Mouse (Mus musculus): ENCODE data around the gene Capn10.

DNA sequence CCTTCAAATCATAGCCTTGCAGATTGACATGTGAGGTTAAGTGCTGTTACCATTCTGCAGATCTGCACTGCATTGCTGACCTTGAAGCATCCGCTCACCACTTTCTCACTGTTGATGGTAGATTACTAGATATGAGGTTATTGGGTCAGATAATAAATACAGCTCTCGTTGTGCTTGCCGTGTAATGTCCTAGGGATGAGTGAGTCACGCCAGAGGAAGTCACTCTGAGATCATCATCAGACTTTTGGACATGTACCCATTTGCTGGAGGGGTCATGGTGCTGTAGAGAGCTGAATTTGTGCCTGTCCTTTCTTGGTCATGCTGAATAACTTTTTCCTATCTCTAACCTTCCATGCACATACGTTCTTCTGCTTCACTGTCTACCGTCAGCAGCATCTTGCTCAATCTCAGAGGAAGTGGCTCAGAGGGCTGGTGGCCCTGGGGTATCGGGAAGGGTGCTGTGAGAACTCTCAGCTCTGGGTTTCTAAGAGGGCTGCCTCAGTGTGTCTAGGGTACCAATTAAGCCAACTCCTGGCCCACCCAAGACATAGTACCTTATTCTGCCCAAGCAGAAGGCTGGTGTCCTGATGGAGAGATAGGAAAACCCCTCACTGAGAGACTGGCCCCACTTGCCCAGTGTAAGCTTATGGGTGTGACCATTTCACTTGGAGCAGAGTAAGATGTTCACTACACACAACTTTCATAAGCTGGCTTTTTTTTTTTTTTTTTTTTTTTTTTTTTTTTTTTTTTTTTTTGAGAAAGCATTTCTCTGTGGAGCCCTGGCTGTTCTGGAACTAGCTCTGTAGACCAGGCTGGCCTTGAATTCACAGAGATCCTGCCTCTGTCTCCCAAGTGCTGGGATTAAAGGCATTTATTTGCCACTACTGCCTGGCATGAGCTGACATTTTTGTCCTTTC, 38.0 kb downstream of the Capn10 start:
- TF ChIP-seq TAL1 (IDR thresholded peaks at IDR 0.05; ENCODE audit: low read length) (no peak), GATA1 (IDR thresholded peaks at IDR 0.05; ENCODE audit: low read length) (no peak)
